Mouse (Mus musculus) CH12.LX (cell line): ENCODE measurements at regions not wholly inside any gene's neighbourhood (a gene's known extent, or its start where the extent isn't known, plus 50 kb on each side); places are given as distances from the start of the nearest gene placed in this dataset.

Source experiments
- CHD2 ChIP-seq: IDR thresholded peaks from 2 replicates; pipeline ENCODE4 v1.6.1; 2011; ENCODE audit warnings: low read length, improper control_type of control experiment
- CTCF ChIP-seq, 2 experiments: IDR thresholded peaks in 1 of 2; conservative IDR thresholded peaks in 1 of 2; 2 replicates each; pipeline ENCODE4 v1.5.1; 2011 to 2012; ENCODE audit warnings: low read depth in 2 of 2, low read length in 2 of 2, improper control_type of control experiment in 1 of 2, inconsistent platforms in 1 of 2, mild to moderate bottlenecking in 1 of 2, moderate library complexity in 1 of 2
- E2F4 ChIP-seq: IDR thresholded peaks from 2 replicates; pipeline ENCODE4 v1.6.1; 2011; ENCODE audit warnings: low read depth, low read length, improper control_type of control experiment; ENCODE audit not compliant: insufficient replicate concordance
- HCFC1 ChIP-seq: IDR thresholded peaks from 2 replicates; pipeline ENCODE4 v1.6.1; 2012; ENCODE audit warnings: low read depth, mild to moderate bottlenecking, inconsistent platforms, low read length, improper control_type of control experiment

DNA sequence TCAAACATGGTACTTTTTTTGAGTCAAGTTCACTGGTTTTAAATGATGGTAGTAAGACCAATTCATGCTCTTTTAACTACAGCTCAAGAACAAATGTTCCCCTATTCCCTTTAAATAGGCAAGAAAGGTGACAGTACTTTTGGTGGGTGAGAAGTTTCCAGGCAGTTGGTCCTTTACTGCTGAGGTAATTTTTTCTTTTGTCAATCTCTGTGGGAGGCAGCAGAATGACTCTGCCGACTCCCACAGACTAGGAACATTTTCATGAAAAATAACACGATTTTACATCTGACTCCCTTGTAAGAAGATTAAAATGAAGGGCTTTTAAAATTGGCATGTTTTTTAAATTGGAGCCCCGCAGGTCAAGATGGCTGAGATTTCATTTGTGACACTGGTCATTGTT, 377.5 kb upstream of the 4930578C19Rik start:
- TF ChIP-seq HCFC1 = no peak
- no peak for TF ChIP-seq CTCF (conservative IDR thresholded peaks at IDR 0.05 in 1 of 2, IDR thresholded peaks at IDR 0.05 in 1 of 2; ENCODE audit: low read depth in 2 of 2, low read length in 2 of 2)
- no peak for TF ChIP-seq E2F4
- no peak for TF ChIP-seq CHD2
